Mouse (Mus musculus) left cerebral cortex, adult 9 months (tissue): Measurements from ENCODE around the gene Chek2.
A peak's percentile ranks its signal among the peaks of the same experiment; 100 is the strongest.

Experiments
- DNase-seq, 2 experiments: peaks; one replicate each; pipeline ENCODE4 v3.0.0; 2022; ENCODE audit warnings: low spot score in 2 of 2

The Chek2 gene

GRCm38 (mm10) chr5:110898169-110898568, 58.4 kb downstream of the Chek2 start:
- DNase-seq: no peak

- no peak for DNase-seq
Measured at GRCm38 (mm10) chr5:110898785-110899184, 59.0 kb downstream of the Chek2 start.

GRCm38 (mm10) chr5:110900331-110900730, 60.6 kb downstream of the Chek2 start:
- no peak for DNase-seq

GRCm38 (mm10) chr5:110906708-110907107, 66.9 kb downstream of the Chek2 start:
- no peak for DNase-seq

GRCm38 (mm10) chr5:110908879-110909278, 69.1 kb downstream of the Chek2 start:
- no peak for DNase-seq

GRCm38 (mm10) chr5:110909955-110910589, 70.3 kb downstream of the Chek2 start:
- DNase-seq: no peak

GRCm38 (mm10) chr5:110914859-110915258, 75.1 kb downstream of the Chek2 start:
- no peak for DNase-seq

GRCm38 (mm10) chr5:110916241-110916640, 76.5 kb downstream of the Chek2 start:
- no peak for DNase-seq

- no peak for DNase-seq
Measured at GRCm38 (mm10) chr5:110919541-110919940, 79.8 kb downstream of the Chek2 start.

- DNase-seq: peak in 1 of 2 experiments; percentile 14
Measured at GRCm38 (mm10) chr5:110923336-110923735, 83.6 kb downstream of the Chek2 start.
